Mouse (Mus musculus) stomach, embryonic 16.5 days (tissue): ENCODE measurements at regions not wholly inside any gene's neighbourhood (a gene's known extent, or its start where the extent isn't known, plus 50 kb on each side); places are given as distances from the start of the nearest gene placed in this dataset.
"Not testable (repeated sequence)": the region's sequence is repeated elsewhere in the genome, so short reads cannot be mapped to it uniquely, and the experiment has no call there.

Experiments
- ATAC-seq: fragments of 200-750 bp; cut with Nextera tagmentation; 2 replicates; pipeline ENCODE4 v1.8.0; 2017; ENCODE audit warnings: moderate number of reproducible peaks, moderate TSS enrichment; ENCODE audit not compliant: insufficient read depth, low FRiP score
- H3K27ac ChIP-seq: fragments of 300-500 bp; sonication (generic); 2 replicates; pipeline ENCODE4 v1.5.1; 2014; ENCODE audit warnings: low read length
- H3K27me3 ChIP-seq: fragments of 300-500 bp; sonication (generic); 2 replicates; pipeline ENCODE4 v1.6.1; 2014; ENCODE audit warnings: low read length, control low read depth, mixed read lengths; ENCODE audit not compliant: control insufficient read depth, insufficient read depth
- H3K36me3 ChIP-seq: fragments of 300-500 bp; sonication (generic); 2 replicates; pipeline ENCODE4 v1.6.1; 2014; ENCODE audit warnings: low read length; ENCODE audit not compliant: control insufficient read depth, insufficient read depth
- H3K4me1 ChIP-seq: fragments of 300-500 bp; sonication (generic); 2 replicates; pipeline ENCODE4 v1.6.1; 2014; ENCODE audit warnings: low read length, control low read depth, mixed read lengths; ENCODE audit not compliant: control insufficient read depth, insufficient read depth
- H3K4me2 ChIP-seq: fragments of 300-500 bp; sonication (generic); 2 replicates; pipeline ENCODE4 v1.6.1; 2014; ENCODE audit warnings: low read depth, low read length, mixed read lengths
- H3K4me3 ChIP-seq: fragments of 300-500 bp; sonication (generic); replicated peaks from 2 replicates; pipeline ENCODE4 v1.5.1; 2014; ENCODE audit warnings: mild to moderate bottlenecking, low read length
- H3K9ac ChIP-seq: fragments of 300-500 bp; sonication (generic); 2 replicates; pipeline ENCODE4 v1.6.1; 2014; ENCODE audit warnings: low read length
- H3K9me3 ChIP-seq: fragments of 300-500 bp; sonication (generic); replicated peaks from 2 replicates; pipeline ENCODE4 v1.6.1; 2016; ENCODE audit warnings: low read length, control low read depth; ENCODE audit not compliant: control insufficient read depth
- WGBS: fragments of 180-500 bp; shearing (Covaris S2); extraction: QIAGEN DNeasy Blood & Tissue Kit; methylation state at CpG from one replicate; pipeline ENCODE4 v1.1.7; 2014; 5-methylcytosine and 5-hydroxymethylcytosine counted together

DNA sequence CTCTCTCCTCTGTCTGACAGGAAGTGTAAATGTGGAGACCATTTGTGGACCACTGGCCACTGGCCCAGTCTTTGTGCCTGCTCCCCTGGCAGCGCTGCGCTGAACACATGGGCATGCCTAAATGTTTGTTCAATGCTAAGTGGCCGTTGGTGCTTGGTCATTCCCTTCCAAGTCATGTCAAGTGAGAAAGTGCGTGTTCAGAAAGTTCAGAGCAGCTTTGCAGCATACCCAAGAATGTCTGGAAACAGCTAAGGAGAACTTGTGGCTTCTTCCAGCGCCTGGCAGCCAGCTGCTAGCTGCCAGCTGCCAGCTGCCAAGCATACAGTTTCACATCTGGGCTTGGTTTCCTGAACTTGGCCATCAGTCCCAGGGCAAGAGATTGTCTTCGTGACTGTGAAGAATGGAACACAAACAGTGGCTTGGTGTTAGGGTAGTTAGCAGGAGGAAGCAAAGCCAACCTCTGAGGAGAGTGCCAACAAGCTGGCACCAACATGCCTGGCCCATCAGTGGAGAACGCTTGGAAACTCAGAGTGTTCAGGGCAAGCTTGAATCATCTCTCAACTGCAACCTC, 183.5 kb upstream of the Peli2 start:
- no peak overlapping the region for H3K9ac ChIP-seq
- WGBS, result 79% methylated on average over 7 of the region's 7 CpGs
- no peak overlapping the region for H3K4me2 ChIP-seq
- H3K27ac ChIP-seq, result no peak overlapping the region
- H3K4me1 ChIP-seq, result no peaks in the 10 kb centered on the region
- H3K4me3 ChIP-seq, result no peak overlapping the region
- ATAC-seq, result no peak
- no peaks in the 10 kb centered on the region for H3K27me3 ChIP-seq
- no peaks in the 10 kb centered on the region for H3K36me3 ChIP-seq
- H3K9me3 ChIP-seq, result no peaks in the 10 kb centered on the region

DNA sequence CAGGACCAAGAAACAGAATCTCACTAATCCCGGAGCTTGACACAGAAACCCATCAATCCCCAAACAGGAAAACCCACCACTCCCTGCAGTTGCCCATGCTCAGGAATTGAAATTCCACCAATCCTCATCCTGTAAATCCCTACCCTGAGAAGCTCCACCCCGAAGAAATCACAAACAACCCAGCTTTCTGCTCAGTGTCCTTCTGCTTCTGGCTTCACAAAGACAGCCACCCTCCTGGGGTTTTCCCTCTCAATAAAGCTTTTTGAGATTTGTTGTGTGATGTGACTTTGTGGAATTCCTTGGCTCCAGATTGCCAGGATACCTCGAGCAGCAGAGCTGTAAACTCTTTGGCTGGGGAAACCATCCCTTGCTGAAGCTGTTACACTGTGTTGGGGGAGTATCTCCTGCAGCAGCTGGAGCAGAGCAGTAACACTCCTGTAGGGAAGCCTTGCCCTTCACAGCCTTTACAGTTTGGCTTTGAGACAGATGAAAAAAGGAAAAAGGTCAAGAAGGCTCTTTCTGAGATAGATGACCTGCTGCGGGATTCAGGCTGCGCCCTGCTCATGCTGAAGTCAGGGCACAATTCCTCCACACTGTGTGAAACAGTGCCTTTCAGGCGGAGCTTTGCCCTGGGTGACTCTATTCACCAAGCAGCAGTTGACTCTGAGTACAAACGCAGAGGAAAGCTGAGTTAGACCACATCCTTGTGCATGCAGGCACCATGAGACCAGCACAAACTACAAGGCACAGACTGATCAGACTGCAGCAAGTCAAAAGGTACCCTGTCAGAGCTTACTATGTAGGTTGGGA, 180.6 kb upstream of the Peli2 start:
- no peak for ATAC-seq
- H3K4me1 ChIP-seq, result no peaks in the 10 kb centered on the region
- no peak overlapping the region for H3K4me2 ChIP-seq
- WGBS, result 53% methylated on average over 7 of the region's 7 CpGs
- H3K36me3 ChIP-seq, result no peaks in the 10 kb centered on the region
- no peaks in the 10 kb centered on the region for H3K27me3 ChIP-seq
- H3K4me3 ChIP-seq, result no peak overlapping the region
- no peak overlapping the region for H3K27ac ChIP-seq
- no peaks in the 10 kb centered on the region for H3K9me3 ChIP-seq
- H3K9ac ChIP-seq, result no peak overlapping the region

DNA sequence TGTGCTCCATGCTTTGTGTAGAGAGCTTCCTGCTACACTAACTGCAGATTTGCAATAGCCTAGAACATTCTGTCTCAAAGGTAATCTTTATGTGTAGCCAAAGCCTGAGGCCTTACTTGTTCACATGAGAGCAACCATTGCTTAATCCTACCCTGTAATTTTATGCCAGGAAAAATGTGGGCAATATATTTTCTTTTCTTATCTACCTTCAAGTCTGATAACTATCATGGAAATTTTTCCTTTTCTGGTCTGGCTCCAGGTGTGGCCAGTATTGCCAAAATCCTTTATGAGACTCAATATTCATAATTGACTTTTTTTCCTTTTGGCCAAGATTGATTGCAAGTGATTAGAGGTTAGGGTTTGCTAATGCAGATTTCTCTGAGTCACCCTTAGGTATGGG, 178.0 kb upstream of the Peli2 start:
- no peaks in the 10 kb centered on the region for H3K27me3 ChIP-seq
- no peak overlapping the region for H3K4me2 ChIP-seq
- no peak overlapping the region for H3K9ac ChIP-seq
- H3K27ac ChIP-seq, result no peak overlapping the region
- no peaks in the 10 kb centered on the region for H3K36me3 ChIP-seq
- no peaks in the 10 kb centered on the region for H3K4me1 ChIP-seq
- no peak overlapping the region for H3K4me3 ChIP-seq
- no peak for ATAC-seq
- no peaks in the 10 kb centered on the region for H3K9me3 ChIP-seq

DNA sequence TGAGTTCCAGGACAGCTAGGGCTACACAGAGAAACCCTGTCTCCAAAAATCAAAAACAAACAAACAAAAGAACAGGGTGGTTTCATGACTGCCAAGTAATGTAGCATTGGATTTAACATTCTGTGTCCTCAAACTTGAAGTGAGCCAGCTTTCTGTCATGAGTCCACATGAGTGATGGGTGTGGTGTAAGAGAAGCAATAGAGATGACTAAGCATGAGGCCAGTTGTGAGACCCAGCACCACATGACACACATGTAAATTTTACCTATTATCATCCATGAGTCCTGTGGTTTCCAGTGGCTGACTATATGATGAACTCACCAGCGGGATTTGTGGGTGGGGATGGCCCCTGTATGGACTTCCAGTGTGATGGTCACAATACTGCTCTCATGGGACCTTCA, 176.0 kb upstream of the Peli2 start:
- Histone ChIP-seq H3K9me3 (no peaks in the 10 kb centered on the region), H3K27me3 (no peaks in the 10 kb centered on the region), H3K4me1 (no peaks in the 10 kb centered on the region), H3K27ac (no peak overlapping the region), H3K36me3 (no peaks in the 10 kb centered on the region), H3K4me2 (no peak overlapping the region), H3K9ac (no peak overlapping the region), H3K4me3 (no peak overlapping the region)
- no peak for ATAC-seq
- WGBS, result 86% methylated on average over 1 of the region's 1 CpGs

DNA sequence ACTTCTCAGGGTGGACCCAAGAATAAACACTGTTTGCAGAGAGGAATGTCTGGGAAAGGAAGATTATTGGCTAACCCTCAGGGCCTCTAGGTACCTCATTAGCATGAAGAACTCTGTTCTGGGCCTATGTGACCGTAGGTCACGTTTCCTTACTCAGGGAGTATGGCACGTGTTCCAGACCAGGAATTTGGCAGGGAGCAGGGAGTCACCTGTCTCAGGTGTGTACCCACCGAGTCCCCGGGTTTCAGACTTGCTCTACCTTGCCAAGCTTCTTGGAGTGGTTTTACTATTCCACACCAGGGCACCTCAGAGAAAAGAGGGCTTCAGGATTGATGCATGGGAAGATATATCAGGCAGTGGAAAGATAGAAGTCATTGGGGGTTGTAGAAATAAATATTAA, 169.6 kb upstream of the Peli2 start:
- no peak overlapping the region for H3K27ac ChIP-seq
- H3K4me1 ChIP-seq, result no peaks in the 10 kb centered on the region
- no peak for ATAC-seq
- H3K4me3 ChIP-seq, result no peak overlapping the region
- no peak overlapping the region for H3K9ac ChIP-seq
- no peak overlapping the region for H3K4me2 ChIP-seq
- WGBS, result 80% methylated on average over 5 of the region's 5 CpGs
- no peaks in the 10 kb centered on the region for H3K36me3 ChIP-seq
- H3K9me3 ChIP-seq, result no peaks in the 10 kb centered on the region
- no peaks in the 10 kb centered on the region for H3K27me3 ChIP-seq

DNA sequence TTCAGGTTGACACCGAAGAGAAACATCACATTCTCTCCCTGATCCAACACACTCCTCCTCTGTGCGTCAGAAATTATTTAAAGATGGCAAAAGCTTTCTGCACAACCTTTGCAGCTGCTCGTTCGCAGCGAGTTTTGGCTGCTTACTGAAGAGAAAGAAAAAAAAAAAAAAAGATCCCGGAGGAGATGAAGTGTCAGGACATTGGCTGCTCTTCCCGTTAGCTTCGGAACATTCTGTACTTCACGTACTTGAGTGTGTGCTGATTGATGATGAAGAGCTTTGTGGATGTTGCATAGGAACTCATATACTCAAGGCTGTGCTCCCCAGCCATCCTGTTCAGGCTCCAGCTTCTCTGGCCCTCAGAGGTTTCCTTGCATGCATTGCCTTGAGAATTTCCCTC, 162.5 kb upstream of the Peli2 start:
- no peaks in the 10 kb centered on the region for H3K4me1 ChIP-seq
- H3K9me3 ChIP-seq, result no peaks in the 10 kb centered on the region
- no peak overlapping the region for H3K4me2 ChIP-seq
- H3K9ac ChIP-seq, result no peak overlapping the region
- H3K27me3 ChIP-seq, result no peaks in the 10 kb centered on the region
- no peak overlapping the region for H3K27ac ChIP-seq
- H3K4me3 ChIP-seq, result no peak overlapping the region
- WGBS, result 60% methylated on average over 9 of the region's 9 CpGs
- no peaks in the 10 kb centered on the region for H3K36me3 ChIP-seq
- peak; percentile 47; the same call in 1 of the 2 replicates for ATAC-seq

DNA sequence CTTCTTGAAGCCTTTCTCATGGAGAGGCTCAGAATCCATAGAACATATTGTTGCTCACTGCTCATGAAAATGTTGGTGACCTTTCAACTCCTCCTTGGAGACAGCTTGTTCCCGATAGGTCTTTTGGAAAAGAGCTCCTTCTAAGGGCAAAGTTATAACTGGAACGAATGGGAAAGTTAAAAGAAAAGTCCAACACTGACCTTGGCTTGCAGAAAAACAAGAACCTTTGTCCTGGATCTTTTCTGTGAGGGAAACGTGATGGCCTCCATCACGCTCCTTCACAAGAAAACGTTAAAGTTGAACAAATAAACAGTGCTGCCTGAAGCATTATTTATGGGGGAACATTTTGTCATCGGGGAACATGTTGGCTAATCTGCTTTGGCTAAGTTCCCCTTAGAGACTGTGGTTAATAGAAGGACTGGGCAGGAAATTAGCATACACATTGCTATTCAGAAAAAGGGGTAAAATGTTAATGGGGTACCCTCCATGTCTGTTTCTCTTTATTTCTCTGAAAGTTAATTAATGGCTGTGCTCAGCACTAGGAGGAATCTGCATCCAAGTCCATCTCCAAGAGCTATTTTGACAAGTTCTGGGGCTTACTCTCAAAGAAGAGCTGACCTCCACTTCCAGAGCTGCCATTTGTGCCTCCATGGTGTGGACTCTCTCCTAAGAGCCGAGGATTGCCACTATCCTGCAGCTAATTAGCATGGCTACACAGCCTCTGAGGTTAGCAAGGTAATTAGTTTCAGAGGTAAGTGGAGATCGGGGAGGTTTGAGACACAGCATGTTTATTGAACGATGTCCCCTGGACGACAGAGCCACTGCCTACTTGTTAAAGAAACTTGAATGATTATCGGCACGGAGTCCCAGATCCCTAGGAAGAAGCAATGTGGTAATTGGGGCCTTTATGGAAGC, 161.0 kb upstream of the Peli2 start:
- 52% methylated on average over 12 of the region's 12 CpGs for WGBS
- no peak overlapping the region for H3K9ac ChIP-seq
- no peak overlapping the region for H3K4me3 ChIP-seq
- H3K27me3 ChIP-seq, result no peaks in the 10 kb centered on the region
- no peaks in the 10 kb centered on the region for H3K36me3 ChIP-seq
- no peak overlapping the region for H3K4me2 ChIP-seq
- H3K27ac ChIP-seq, result no peak overlapping the region
- ATAC-seq, result no peak
- H3K9me3 ChIP-seq, result no peaks in the 10 kb centered on the region
- H3K4me1 ChIP-seq, result no peaks in the 10 kb centered on the region

DNA sequence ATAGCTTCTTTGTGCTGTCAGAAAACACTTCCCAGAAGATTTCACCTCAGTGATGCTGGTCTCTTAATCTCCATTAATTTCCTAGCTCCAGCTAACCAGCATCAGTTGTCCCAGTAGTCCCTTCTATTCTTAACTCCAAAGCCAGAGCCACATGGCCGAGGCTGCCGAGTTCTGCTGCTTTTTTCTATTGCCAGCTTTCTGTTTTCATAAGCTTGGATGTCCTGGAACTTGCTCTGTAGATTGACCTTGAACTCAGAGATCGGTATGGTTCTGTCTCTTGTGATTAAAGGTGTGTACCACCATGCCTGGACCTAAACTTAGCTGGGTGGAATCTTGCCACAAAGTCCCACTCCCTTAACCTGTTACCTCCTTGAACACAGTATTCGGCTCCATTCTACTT, 155.8 kb upstream of the Peli2 start:
- not testable (repeated sequence) for H3K9ac ChIP-seq, H3K27me3 ChIP-seq, H3K27ac ChIP-seq, ATAC-seq, H3K4me3 ChIP-seq, H3K9me3 ChIP-seq, H3K4me1 ChIP-seq, H3K4me2 ChIP-seq, H3K36me3 ChIP-seq
- WGBS, result 87% methylated on average over 4 of the region's 4 CpGs

DNA sequence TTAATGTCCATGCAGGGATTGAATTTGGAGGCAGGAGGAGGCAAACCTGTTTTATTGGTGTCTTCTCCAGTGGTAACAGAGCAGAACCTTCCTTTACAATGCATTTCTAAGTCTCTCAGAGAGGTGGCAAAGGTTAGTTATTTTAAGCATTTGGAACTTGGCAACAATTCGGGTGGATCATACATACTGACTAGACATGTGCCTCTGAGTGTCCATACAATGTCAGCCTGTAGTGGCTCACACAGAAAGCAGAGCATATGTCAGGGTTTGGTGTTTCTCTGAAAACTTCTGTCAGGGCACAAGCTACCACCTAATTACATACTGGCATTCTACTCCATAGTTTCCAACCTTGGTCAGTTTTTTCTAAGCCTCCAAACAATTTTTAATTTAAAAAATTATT, 150.8 kb upstream of the Peli2 start:
- Histone ChIP-seq H3K36me3 (no peaks in the 10 kb centered on the region), H3K27me3 (no peaks in the 10 kb centered on the region), H3K9ac (no peak overlapping the region), H3K27ac (no peak overlapping the region), H3K4me1 (no peaks in the 10 kb centered on the region), H3K9me3 (no peaks in the 10 kb centered on the region), H3K4me2 (no peak overlapping the region), H3K4me3 (no peak overlapping the region)
- no peak for ATAC-seq
- 30% methylated on average over 1 of the region's 1 CpGs for WGBS
